Mouse (Mus musculus) MN1 (cell line): Measurements from ENCODE around the gene Pde9a.
A peak's percentile ranks its signal among the peaks of the same experiment; 100 is the strongest.
"Not testable (repeated sequence)": the region's sequence is repeated elsewhere in the genome, so short reads cannot be mapped to it uniquely, and the experiment has no call there.

Experiments used
- DNase-seq: peaks from one replicate; pipeline ENCODE4 v3.0.0-alpha.2; 2016; ENCODE audit warnings: low spot score

Pde9a gene

GRCm38 (mm10) chr17:31385671-31386665, at the start of gene Pde9a:
TSS of gene Pde9a (plus strand) at chr17:31386210.
- DNase-seq: peak; percentile 76

- no peak for DNase-seq
Measured at GRCm38 (mm10) chr17:31339769-31340168, 46.2 kb upstream of the Pde9a start.

- DNase-seq: no peak
Measured at GRCm38 (mm10) chr17:31342191-31342590, 43.8 kb upstream of the Pde9a start.

GRCm38 (mm10) chr17:31344172-31344801, 41.7 kb upstream of the Pde9a start:
- peak; percentile 68 for DNase-seq

GRCm38 (mm10) chr17:31344816-31345215, 41.2 kb upstream of the Pde9a start:
- DNase-seq: no peak

- no peak for DNase-seq
Measured at GRCm38 (mm10) chr17:31348129-31348528, 37.9 kb upstream of the Pde9a start.

- no peak for DNase-seq
Measured at GRCm38 (mm10) chr17:31349388-31349787, 36.6 kb upstream of the Pde9a start.

GRCm38 (mm10) chr17:31351984-31352383, 34.0 kb upstream of the Pde9a start:
- peak; percentile 61 for DNase-seq

- no peak for DNase-seq
Measured at GRCm38 (mm10) chr17:31353255-31353654, 32.8 kb upstream of the Pde9a start.

GRCm38 (mm10) chr17:31354684-31355083, 31.3 kb upstream of the Pde9a start:
- not testable (repeated sequence) for DNase-seq

- no peak for DNase-seq
Measured at GRCm38 (mm10) chr17:31355792-31356502, 30.1 kb upstream of the Pde9a start.

- DNase-seq: no peak
Measured at GRCm38 (mm10) chr17:31360582-31360981, 25.4 kb upstream of the Pde9a start.

GRCm38 (mm10) chr17:31365586-31366166, 20.3 kb upstream of the Pde9a start:
- DNase-seq: no peak

GRCm38 (mm10) chr17:31370221-31370620, 15.8 kb upstream of the Pde9a start:
- no peak for DNase-seq

- DNase-seq: no peak
Measured at GRCm38 (mm10) chr17:31370931-31371330, 15.1 kb upstream of the Pde9a start.

GRCm38 (mm10) chr17:31377961-31378360, 8.0 kb upstream of the Pde9a start:
- DNase-seq: peak; percentile 54

- DNase-seq: no peak
Measured at GRCm38 (mm10) chr17:31378361-31378761, 7.6 kb upstream of the Pde9a start.

- DNase-seq: no peak
Measured at GRCm38 (mm10) chr17:31379086-31379485, 6.9 kb upstream of the Pde9a start.

GRCm38 (mm10) chr17:31379863-31380262, 6.1 kb upstream of the Pde9a start:
- DNase-seq: no peak

GRCm38 (mm10) chr17:31383320-31383719, 2.7 kb upstream of the Pde9a start:
- no peak for DNase-seq

- DNase-seq: peak; percentile 72
Measured at GRCm38 (mm10) chr17:31384968-31385627, 912 bp upstream of the Pde9a start.
